ENCODE assay signal across 8 mouse cellular contexts in genomic region chr3:95014428-95015151, GRCm38 (mm10). TPM values are rescaled to one million over a fixed set of nuclear protein-coding genes. Genes with fewer than 3 reads are reported as not detected.
DNase-seq lines count a peak whose midpoint lies in the region; ATAC-seq and TF ChIP-seq lines count a peak whose summit lies in the region.

No protein-coding gene starts in this region.

- peak overlapping the region; percentile 99 for H3K4me2 ChIP-seq in forebrain, postnatal 0 days (ENCODE audit: low read depth)
- H3K4me2 ChIP-seq in liver, embryonic 11.5 days = peak overlapping the region; percentile 97
- H3K4me2 ChIP-seq in midbrain, postnatal 0 days (ENCODE audit: low read depth, low read length, poor library complexity, severe bottlenecking) = peak overlapping the region; percentile 97

- peak overlapping the region; percentile 77 for H3K4me3 ChIP-seq in forebrain, postnatal 0 days (ENCODE audit: low read depth, low read length)
- H3K4me3 ChIP-seq in liver, embryonic 11.5 days (ENCODE audit: low read depth, low read length) = peak overlapping the region; percentile 92
- H3K4me3 ChIP-seq in midbrain, postnatal 0 days (ENCODE audit: low read depth, low read length) = peak overlapping the region; percentile 65

- WGBS in forebrain, postnatal 0 days = under 1% methylated on average over 44 of the region's 44 CpGs
- 2% methylated on average over 44 of the region's 44 CpGs for WGBS in liver, embryonic 11.5 days
- 2% methylated on average over 43 of the region's 44 CpGs for WGBS in midbrain, postnatal 0 days

- peak; percentile 39 for DNase-seq in right cerebral cortex, adult 18-20 months
- DNase-seq in right cerebral cortex, adult 2 months (ENCODE audit: low spot score in 2 of 2) = no peak
- DNase-seq in cerebellum, adult 11-12 months = peak; percentile 86
- DNase-seq in forebrain, postnatal 0 days = peak; percentile 17
- peak; percentile 67 for DNase-seq in induced T-regulatory cell, adult 2 months (ENCODE audit: low read depth)
- DNase-seq in liver, embryonic 11.5 days (ENCODE audit: low spot score) = peak; percentile 75
- DNase-seq in midbrain, postnatal 0 days (ENCODE audit: low spot score) = no peak
- DNase-seq in thymus, postnatal 25 days = peak; percentile 56

- H3K36me3 ChIP-seq in forebrain, postnatal 0 days (ENCODE audit: insufficient read depth) = peaks cover 22% of the 10 kb centered on the region
- peaks cover 23% of the 10 kb centered on the region for H3K36me3 ChIP-seq in liver, embryonic 11.5 days (ENCODE audit: control insufficient read depth, insufficient read depth, low read length)
- peaks cover 21% of the 10 kb centered on the region for H3K36me3 ChIP-seq in midbrain, postnatal 0 days (ENCODE audit: insufficient read depth, low read length)

- no peak for TF ChIP-seq CTCF in forebrain, postnatal 0 days (IDR thresholded peaks at IDR 0.05; ENCODE audit: low read depth)
- no peak for TF ChIP-seq CTCF in midbrain, postnatal 0 days (IDR thresholded peaks at IDR 0.05)

- H3K27ac ChIP-seq in forebrain, postnatal 0 days (ENCODE audit: low read depth, low read length) = peak overlapping the region; percentile 86
- peak overlapping the region; percentile 97 for H3K27ac ChIP-seq in liver, embryonic 11.5 days (ENCODE audit: low read depth, low read length)
- H3K27ac ChIP-seq in midbrain, postnatal 0 days (ENCODE audit: low read depth, low read length) = peak overlapping the region; percentile 66

- H3K9me3 ChIP-seq in forebrain, postnatal 0 days (ENCODE audit: low read length) = no peaks in the 10 kb centered on the region
- no peaks in the 10 kb centered on the region for H3K9me3 ChIP-seq in liver, embryonic 11.5 days (ENCODE audit: control insufficient read depth, low read length)
- H3K9me3 ChIP-seq in midbrain, postnatal 0 days (ENCODE audit: low read length) = no peaks in the 10 kb centered on the region

- H3K27me3 ChIP-seq in forebrain, postnatal 0 days (ENCODE audit: insufficient read depth, low read length) = no peaks in the 10 kb centered on the region
- no peaks in the 10 kb centered on the region for H3K27me3 ChIP-seq in liver, embryonic 11.5 days (replicated peaks; ENCODE audit: control insufficient read depth, insufficient read depth, low read length)
- no peaks in the 10 kb centered on the region for H3K27me3 ChIP-seq in midbrain, postnatal 0 days (ENCODE audit: insufficient read depth, low read length)

- H3K4me1 ChIP-seq in forebrain, postnatal 0 days (ENCODE audit: insufficient read depth) = peaks cover 12% of the 10 kb centered on the region
- peaks cover 21% of the 10 kb centered on the region for H3K4me1 ChIP-seq in liver, embryonic 11.5 days (replicated peaks; ENCODE audit: control insufficient read depth, insufficient read depth, low read length)
- H3K4me1 ChIP-seq in midbrain, postnatal 0 days (ENCODE audit: insufficient read depth, low read length) = peaks cover 11% of the 10 kb centered on the region; the same call in 1 of the 2 replicates

- no peak; the same call in 1 of the 2 replicates for ATAC-seq in forebrain, postnatal 0 days
- ATAC-seq in liver, embryonic 11.5 days (replicated peaks; ENCODE audit: low FRiP score) = peak; percentile 13
- 0 out of 2 replicates have a peak, but pooled peaks have one; percentile 0 for ATAC-seq in midbrain, postnatal 0 days (ENCODE audit: low FRiP score)

- H3K9ac ChIP-seq in forebrain, postnatal 0 days = peak overlapping the region; percentile 76
- H3K9ac ChIP-seq in liver, embryonic 11.5 days (ENCODE audit: low read depth, low read length) = peak overlapping the region; percentile 89
- H3K9ac ChIP-seq in midbrain, postnatal 0 days (replicated peaks; ENCODE audit: low read length, poor library complexity, severe bottlenecking) = peak overlapping the region; percentile 85

RNA-seq across cellular contexts. Expression of gene Zfp687, which starts 0.7 kb away (rescaled TPM):
- 20.3 and 23.1 TPM in 2 replicates for total RNA-seq in forebrain, postnatal 0 days (2014; rRNA removed)
- polyA plus RNA-seq in forebrain, postnatal 0 days (2015; fragmentation: Nextera tagmentation; extraction: Ambion mirVana) = 9.8 and 13.1 TPM in 2 replicates
- polyA plus RNA-seq in liver, embryonic 11.5 days (2014; fragmentation: Nextera tagmentation; extraction: Ambion mirVana) = 20.2 and 23.7 TPM in 2 replicates
- total RNA-seq in midbrain, postnatal 0 days (2014; rRNA removed) = 25.7 and 30.0 TPM in 2 replicates
- polyA plus RNA-seq in midbrain, postnatal 0 days (2015; fragmentation: Nextera tagmentation; extraction: Ambion mirVana) = 13.3 and 15.6 TPM in 2 replicates

RNA-seq across cellular contexts. Expression of gene Psmd4, which starts 27.8 kb away (rescaled TPM):
- 203 and 255 TPM in 2 replicates for total RNA-seq in forebrain, postnatal 0 days (2014; rRNA removed)
- 278 and 279 TPM in 2 replicates for polyA plus RNA-seq in forebrain, postnatal 0 days (2015; fragmentation: Nextera tagmentation; extraction: Ambion mirVana)
- 290 and 304 TPM in 2 replicates for polyA plus RNA-seq in liver, embryonic 11.5 days (2014; fragmentation: Nextera tagmentation; extraction: Ambion mirVana)
- 179 and 200 TPM in 2 replicates for total RNA-seq in midbrain, postnatal 0 days (2014; rRNA removed)
- polyA plus RNA-seq in midbrain, postnatal 0 days (2015; fragmentation: Nextera tagmentation; extraction: Ambion mirVana) = 262 and 267 TPM in 2 replicates

RNA-seq across cellular contexts. Expression of gene Pi4kb, which starts 40.1 kb away (rescaled TPM):
- total RNA-seq in forebrain, postnatal 0 days (2014; rRNA removed) = 69.9 and 79.8 TPM in 2 replicates
- polyA plus RNA-seq in forebrain, postnatal 0 days (2015; fragmentation: Nextera tagmentation; extraction: Ambion mirVana) = 24.6 and 25.5 TPM in 2 replicates
- 17.0 and 20.5 TPM in 2 replicates for polyA plus RNA-seq in liver, embryonic 11.5 days (2014; fragmentation: Nextera tagmentation; extraction: Ambion mirVana)
- 55.0 and 60.7 TPM in 2 replicates for total RNA-seq in midbrain, postnatal 0 days (2014; rRNA removed)
- 21.0 and 24.3 TPM in 2 replicates for polyA plus RNA-seq in midbrain, postnatal 0 days (2015; fragmentation: Nextera tagmentation; extraction: Ambion mirVana)

Comparison
In these comparisons a context has a peak if more than half of its experiments do, and no peak if none do; other contexts are left out.
1. DNase-seq: peak in right cerebral cortex, adult 18-20 months (single experiment), cerebellum, adult 11-12 months (single experiment), forebrain, postnatal 0 days (single experiment), induced T-regulatory cell, adult 2 months (single experiment), liver, embryonic 11.5 days (single experiment) and thymus, postnatal 25 days (single experiment); none in right cerebral cortex, adult 2 months (0 of 2) and midbrain, postnatal 0 days (single experiment).
2. Peak in every context shown above with its lines, with median percentiles within 50 percentile points of each other: H3K27ac ChIP-seq, H3K4me2 ChIP-seq, H3K4me3 ChIP-seq and H3K9ac ChIP-seq.